Mouse (Mus musculus) kidney, postnatal 14 days (tissue): ENCODE measurements around the gene Rps6ka5.

Experiments used
- DNase-seq: peaks from one replicate; pipeline ENCODE4 v3.0.0; 2022; ENCODE audit warnings: mixed read lengths

The Rps6ka5 gene

GRCm38 (mm10) chr12:100726651-100727050 lies at the start of gene Rps6ka5:
Gene Rps6ka5, minus strand, starts transcription at chr12:100726983.
- no peak for DNase-seq

GRCm38 (mm10) chr12:100775911-100776581 lies 49.3 kb upstream of the Rps6ka5 start:
- DNase-seq, result peak; percentile 70

- DNase-seq, result no peak
Measured at GRCm38 (mm10) chr12:100775291-100775690, 48.5 kb upstream of the Rps6ka5 start.

- DNase-seq, result no peak
Measured at GRCm38 (mm10) chr12:100774756-100775155, 48.0 kb upstream of the Rps6ka5 start.

- peak; percentile 54 for DNase-seq
Measured at GRCm38 (mm10) chr12:100772230-100772984, 45.6 kb upstream of the Rps6ka5 start.

- no peak for DNase-seq
Measured at GRCm38 (mm10) chr12:100770765-100771164, 44.0 kb upstream of the Rps6ka5 start.

GRCm38 (mm10) chr12:100769871-100770270 lies 43.1 kb upstream of the Rps6ka5 start:
- DNase-seq, result no peak

- DNase-seq, result no peak
Measured at GRCm38 (mm10) chr12:100764329-100765018, 37.7 kb upstream of the Rps6ka5 start.

- no peak for DNase-seq
Measured at GRCm38 (mm10) chr12:100762663-100763425, 36.1 kb upstream of the Rps6ka5 start.

- DNase-seq, result no peak
Measured at GRCm38 (mm10) chr12:100757427-100757826, 30.6 kb upstream of the Rps6ka5 start.

- DNase-seq, result no peak
Measured at GRCm38 (mm10) chr12:100753716-100754115, 26.9 kb upstream of the Rps6ka5 start.

- no peak for DNase-seq
Measured at GRCm38 (mm10) chr12:100752977-100753376, 26.2 kb upstream of the Rps6ka5 start.

GRCm38 (mm10) chr12:100742468-100742867 lies 15.7 kb upstream of the Rps6ka5 start:
- no peak for DNase-seq

GRCm38 (mm10) chr12:100740313-100740712 lies 13.5 kb upstream of the Rps6ka5 start:
- no peak for DNase-seq

- DNase-seq, result no peak
Measured at GRCm38 (mm10) chr12:100739011-100739570, 12.3 kb upstream of the Rps6ka5 start.

GRCm38 (mm10) chr12:100738498-100738897 lies 11.7 kb upstream of the Rps6ka5 start:
- no peak for DNase-seq

GRCm38 (mm10) chr12:100735581-100735980 lies 8.8 kb upstream of the Rps6ka5 start:
- no peak for DNase-seq

- no peak for DNase-seq
Measured at GRCm38 (mm10) chr12:100735156-100735555, 8.4 kb upstream of the Rps6ka5 start.

GRCm38 (mm10) chr12:100728646-100729485 lies 2.1 kb upstream of the Rps6ka5 start:
- DNase-seq, result no peak

- no peak for DNase-seq
Measured at GRCm38 (mm10) chr12:100727891-100728290, 1.1 kb upstream of the Rps6ka5 start.

GRCm38 (mm10) chr12:100725458-100725786 lies 1.4 kb downstream of the Rps6ka5 start:
- no peak for DNase-seq
